Mouse (Mus musculus) kidney, postnatal 14 days (tissue): ENCODE results near the gene Ispd.
"Not testable (repeated sequence)": the region's sequence is repeated elsewhere in the genome, so short reads cannot be mapped to it uniquely, and the experiment has no call there.

Experiments
- DNase-seq: peaks from one replicate; pipeline ENCODE4 v3.0.0; 2022; ENCODE audit warnings: mixed read lengths

Gene Ispd

GRCm38 (mm10) chr12:36381441-36382340, at the start of gene Ispd, which contains the start of gene D630036H23Rik:
Gene Ispd (plus strand): TSS chr12:36381450.
Gene D630036H23Rik (minus strand): TSS chr12:36382181.
- DNase-seq = peak; percentile 93

DNA sequence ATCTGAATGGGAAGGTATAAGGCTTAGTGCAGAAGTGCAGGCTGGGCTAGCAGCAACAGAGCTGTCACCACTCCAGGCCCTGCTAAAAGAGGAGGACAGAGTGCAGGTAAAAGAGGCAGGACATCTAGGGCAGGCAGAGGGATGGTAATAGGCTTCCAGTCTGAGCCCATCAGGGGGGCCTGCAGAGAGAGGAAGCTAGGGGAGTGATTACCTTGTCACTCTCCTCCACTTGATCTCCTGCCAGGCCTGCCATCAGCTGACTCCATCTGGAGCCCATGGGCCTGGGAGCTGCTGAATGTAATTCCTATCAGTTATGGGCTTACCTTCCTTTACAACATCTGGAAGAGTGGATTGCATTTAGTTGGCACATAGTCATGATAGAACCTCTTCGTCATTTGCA, 48.6 kb upstream of the Ispd start:
- DNase-seq = no peak

- DNase-seq = no peak
These were observed 47.4 kb upstream of the Ispd start for GRCm38 (mm10) chr12:36333837-36334281.

- no peak for DNase-seq
These were observed 37.1 kb upstream of the Ispd start for GRCm38 (mm10) chr12:36344131-36344530.

GRCm38 (mm10) chr12:36360064-36360463, 21.2 kb upstream of the Ispd start:
- no peak for DNase-seq

DNA sequence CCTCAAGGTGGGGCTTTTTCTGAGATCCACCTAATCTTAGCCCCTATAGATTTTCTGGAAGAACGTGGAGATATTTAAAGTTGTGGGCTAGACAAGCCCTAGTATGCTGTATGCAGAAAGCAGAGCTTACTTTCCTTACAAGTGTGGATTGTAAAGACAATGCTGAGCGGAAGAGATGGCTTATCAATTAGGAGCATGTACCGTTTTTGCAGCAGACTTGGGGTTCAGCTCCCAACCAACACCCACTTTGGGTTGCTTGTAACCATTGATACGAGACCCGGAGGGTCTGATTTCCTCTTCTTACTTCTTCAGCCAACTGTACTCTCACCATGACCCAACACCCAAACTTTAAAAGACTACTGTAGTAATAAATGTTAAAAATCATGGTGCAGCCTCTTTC, 20.6 kb upstream of the Ispd start:
- no peak for DNase-seq

- DNase-seq = no peak
These were observed 17.2 kb upstream of the Ispd start for GRCm38 (mm10) chr12:36364013-36364412.

- no peak for DNase-seq
These were observed 7.8 kb upstream of the Ispd start for GRCm38 (mm10) chr12:36373237-36373998.

DNA sequence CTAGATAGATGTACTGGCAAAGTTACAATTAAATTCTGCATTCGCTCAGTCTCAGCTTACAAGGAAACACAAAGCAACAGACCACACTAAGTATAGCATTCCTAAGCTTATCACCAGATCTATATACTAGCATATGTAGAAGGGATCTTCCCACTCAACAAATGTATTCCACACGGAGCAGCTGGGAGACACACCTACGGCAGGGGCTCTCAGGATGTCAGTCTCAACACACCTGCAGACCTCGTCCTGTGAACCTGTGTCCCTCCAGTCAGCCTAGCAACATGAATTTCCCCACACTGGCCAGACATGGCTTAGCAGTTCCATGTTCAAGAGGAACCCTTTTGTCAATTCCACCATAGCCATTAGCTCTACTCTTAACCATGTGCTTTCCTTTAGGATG, 4.9 kb upstream of the Ispd start:
- DNase-seq = not testable (repeated sequence)

- no peak for DNase-seq
These were observed 996 bp upstream of the Ispd start for GRCm38 (mm10) chr12:36380254-36380653.

DNA sequence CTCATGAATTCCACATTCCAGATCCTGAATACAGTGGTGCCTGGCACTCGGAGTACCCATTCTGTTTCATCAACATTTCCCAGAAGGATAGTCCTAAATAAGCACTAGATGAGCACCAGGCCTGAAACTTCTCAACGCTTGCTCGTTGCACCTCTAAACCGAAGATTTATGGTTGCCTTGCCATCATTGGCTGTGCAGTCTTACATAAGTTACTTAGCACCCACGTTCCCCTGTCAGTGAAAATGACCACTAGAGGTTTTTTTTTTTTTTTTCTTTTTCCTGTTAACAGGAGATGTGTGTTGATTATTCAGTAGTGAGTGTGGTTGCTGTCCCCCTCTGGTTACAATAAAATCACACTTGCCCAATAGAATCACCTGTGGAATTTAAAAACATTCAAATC, 444 bp upstream of the Ispd start:
- DNase-seq = peak; percentile 20

- no peak for DNase-seq
These were observed 4.1 kb downstream of the Ispd start for GRCm38 (mm10) chr12:36385386-36385785.

DNA sequence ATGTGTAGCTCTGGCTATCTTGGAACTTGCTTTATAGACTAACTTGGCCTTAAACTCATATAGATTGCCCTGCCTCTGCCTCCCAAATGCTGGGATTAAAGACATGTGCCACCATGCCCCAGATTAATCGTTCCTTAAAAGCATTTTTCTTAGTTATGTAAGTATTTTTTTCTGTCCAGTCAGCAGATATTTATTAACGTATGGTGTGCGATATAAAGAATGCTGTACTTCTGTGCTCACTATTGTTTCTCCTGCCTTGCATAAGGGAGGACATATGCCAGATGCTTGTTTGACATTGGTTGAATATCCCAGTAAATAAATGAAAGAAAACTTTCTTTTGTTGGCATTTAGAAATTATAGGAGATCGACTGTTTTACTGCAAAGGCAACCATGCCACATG, 5.7 kb downstream of the Ispd start:
- no peak for DNase-seq

- no peak for DNase-seq
These were observed 13.9 kb downstream of the Ispd start for GRCm38 (mm10) chr12:36395115-36395514.

DNA sequence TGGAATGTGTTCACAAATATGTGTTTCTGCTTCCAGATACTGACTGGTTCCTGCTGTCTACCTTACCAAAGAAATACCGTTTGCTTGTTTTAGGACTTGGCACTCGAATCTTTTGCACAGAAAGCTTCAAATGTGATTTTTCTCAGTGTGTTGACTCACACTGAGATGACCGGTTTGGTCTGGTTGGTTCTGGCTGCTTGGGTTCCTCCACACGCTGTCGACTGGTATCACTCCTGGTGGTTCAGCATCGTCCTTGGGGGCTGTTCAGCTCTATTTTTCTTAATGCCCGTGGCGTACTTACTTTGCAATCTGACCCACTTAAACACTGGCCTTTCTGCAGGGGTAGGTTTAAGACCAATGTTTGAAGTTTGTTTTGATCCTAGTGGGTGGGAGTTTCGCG, 42.4 kb downstream of the Ispd start:
- DNase-seq = peak; percentile 47

- DNase-seq = no peak
These were observed 44.0 kb downstream of the Ispd start for GRCm38 (mm10) chr12:36425258-36425657.

DNA sequence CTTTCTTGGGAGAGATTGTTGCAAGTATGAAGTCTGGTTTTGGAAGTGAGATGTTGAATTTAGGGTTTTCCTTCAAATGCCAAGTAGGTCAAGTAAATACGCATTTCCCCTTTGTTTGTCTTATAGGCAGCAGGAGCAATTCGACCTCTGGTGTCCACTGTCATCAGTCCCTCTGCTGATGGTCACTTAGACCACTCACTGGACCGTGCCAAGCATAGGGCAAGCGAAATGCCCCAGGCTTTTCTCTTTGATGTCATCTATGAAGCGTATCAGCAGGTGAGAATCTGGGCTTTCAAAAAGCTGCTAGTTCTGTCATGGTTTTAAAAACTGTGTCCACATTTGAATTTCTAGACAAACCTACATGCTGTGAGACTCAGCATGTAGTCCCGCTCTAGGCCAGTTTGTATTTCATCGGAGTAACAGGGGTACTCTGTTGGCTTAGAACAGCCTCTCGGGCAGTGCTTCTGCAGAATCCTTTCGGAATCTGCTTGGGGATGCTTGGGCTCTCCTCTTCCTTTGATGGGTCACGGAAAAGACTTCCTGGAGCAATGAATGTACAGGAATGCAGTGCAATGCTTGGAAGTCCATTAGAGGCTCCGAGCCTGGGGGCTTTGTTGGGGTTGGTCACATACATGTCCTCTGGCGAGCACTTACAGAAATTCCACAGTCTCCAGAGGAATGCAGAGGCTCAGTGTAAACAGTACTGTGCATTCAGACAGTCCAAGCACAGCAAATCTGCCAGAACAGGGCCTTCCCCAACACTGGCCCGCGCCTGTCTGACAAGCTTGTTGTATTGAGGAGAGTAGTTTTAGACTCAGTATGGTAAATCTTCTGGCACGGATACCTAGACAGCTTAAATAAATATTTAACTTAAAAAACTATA, 45.2 kb downstream of the Ispd start:
- DNase-seq = peak; percentile 42

GRCm38 (mm10) chr12:36436956-36437355, 55.7 kb downstream of the Ispd start:
- DNase-seq = no peak

DNA sequence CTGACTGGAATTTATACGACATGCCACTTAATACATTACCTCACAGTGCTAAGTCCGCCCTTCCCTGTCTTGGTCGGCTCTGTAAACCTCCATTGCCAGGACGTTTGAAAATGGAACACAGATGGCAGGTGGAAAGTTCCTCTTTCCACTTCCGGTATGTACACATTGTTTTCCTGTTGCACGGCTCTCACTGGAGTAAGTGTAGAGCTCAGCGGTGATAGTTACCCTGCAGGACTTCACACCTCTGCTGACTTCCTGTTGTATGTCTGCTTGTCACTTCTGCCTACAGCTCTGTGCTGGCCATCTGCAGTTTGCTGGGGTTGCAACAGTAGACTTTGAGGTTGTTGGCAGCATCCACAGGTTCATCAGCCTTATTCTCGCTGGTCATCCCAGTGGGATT, 58.1 kb downstream of the Ispd start:
- no peak for DNase-seq

DNA sequence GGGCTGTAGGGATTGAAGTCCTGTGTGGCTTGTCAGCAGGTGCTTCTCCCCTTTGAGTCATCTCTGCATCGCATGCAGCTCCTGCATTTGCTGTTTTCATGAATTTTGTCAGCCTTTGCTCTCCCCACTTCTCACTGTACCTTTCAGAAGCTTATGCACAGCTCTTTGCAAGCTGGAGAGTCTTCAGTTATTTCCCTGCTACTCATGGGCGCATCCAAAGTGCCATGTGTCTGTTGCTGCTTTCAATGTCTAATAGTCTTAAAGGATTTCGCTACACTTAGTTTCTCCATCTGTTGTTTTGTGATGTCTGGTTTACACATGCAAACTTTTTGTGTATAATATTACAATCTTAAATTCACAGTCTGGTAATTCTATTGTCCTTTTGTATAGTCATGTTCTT, 74.8 kb downstream of the Ispd start:
- DNase-seq = no peak

GRCm38 (mm10) chr12:36457726-36458125, 76.5 kb downstream of the Ispd start:
- no peak for DNase-seq

DNA sequence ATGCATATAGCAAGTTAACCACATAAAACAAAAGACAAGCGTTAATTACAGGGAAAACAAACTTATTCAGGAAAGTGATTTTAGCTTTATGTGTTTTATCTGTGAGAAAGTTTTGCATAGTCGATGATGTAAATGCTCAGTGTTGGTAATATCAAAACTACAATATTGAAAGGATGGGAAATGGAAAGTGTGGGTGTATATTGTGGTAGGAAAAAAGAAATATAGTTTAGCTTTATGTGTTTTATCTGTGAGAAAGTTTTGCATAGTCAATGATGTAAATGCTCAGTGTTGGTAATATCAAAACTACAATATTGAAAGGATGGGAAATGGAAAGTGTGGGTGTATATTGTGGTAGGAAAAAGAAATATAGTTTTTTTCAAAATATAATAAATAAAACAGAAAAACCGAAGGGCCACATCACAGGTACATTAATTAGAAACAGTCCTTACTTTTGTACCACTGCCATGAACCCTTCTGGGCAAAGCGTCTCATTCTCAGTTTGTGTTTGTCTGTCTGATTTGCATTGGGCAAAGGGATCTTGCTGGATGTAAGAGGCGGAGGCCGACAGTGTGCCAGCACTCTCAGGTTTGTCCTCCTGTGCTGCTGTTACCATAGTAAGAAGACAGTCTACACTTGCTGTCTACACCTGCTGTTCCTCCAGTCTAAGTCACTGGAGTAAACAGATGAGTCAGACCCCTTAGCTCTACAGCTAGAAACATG, 87.2 kb downstream of the Ispd start:
- no peak for DNase-seq
